Mouse (Mus musculus) embryonic facial prominence, embryonic 11.5 days (tissue): ENCODE measurements at regions not wholly inside any gene's neighbourhood (a gene's known extent, or its start where the extent isn't known, plus 50 kb on each side); places are given as distances from the start of the nearest gene placed in this dataset.

Experiments used
- ATAC-seq: fragments of 200-750 bp; cut with Nextera tagmentation; replicated peaks from 2 replicates; pipeline ENCODE4 v1.8.0; 2017; ENCODE audit warnings: low read depth; ENCODE audit not compliant: insufficient number of reproducible peaks, low FRiP score, low TSS enrichment
- DNase-seq: peaks from one replicate; pipeline ENCODE4 v3.0.0-alpha.2; 2015; ENCODE audit warnings: low spot score
- H3K27ac ChIP-seq: fragments of 300-500 bp; sonication (generic); replicated peaks from 2 replicates; pipeline ENCODE4 v1.5.1; 2014; ENCODE audit warnings: mild to moderate bottlenecking, low read depth, low read length, control low read depth
- H3K27me3 ChIP-seq: fragments of 300-500 bp; sonication (generic); 2 replicates; pipeline ENCODE4 v1.6.1; 2014; ENCODE audit warnings: mild to moderate bottlenecking, low read length, moderate library complexity, mixed read lengths; ENCODE audit not compliant: control insufficient read depth, insufficient read depth
- H3K36me3 ChIP-seq: fragments of 300-500 bp; sonication (generic); replicated peaks from 2 replicates; pipeline ENCODE4 v1.6.1; 2014; ENCODE audit warnings: low read depth, mild to moderate bottlenecking, low read length, moderate library complexity, mixed read lengths; ENCODE audit not compliant: control insufficient read depth, insufficient read depth
- H3K4me1 ChIP-seq: fragments of 300-500 bp; sonication (generic); 2 replicates; pipeline ENCODE4 v1.6.1; 2014; ENCODE audit warnings: low read length, mixed read lengths; ENCODE audit not compliant: control insufficient read depth, insufficient read depth
- H3K4me2 ChIP-seq: fragments of 300-500 bp; sonication (generic); 2 replicates; pipeline ENCODE4 v1.6.1; 2014; ENCODE audit warnings: low read depth, mild to moderate bottlenecking, control low read depth, low read length, moderate library complexity
- H3K4me3 ChIP-seq: fragments of 300-500 bp; sonication (generic); 2 replicates; pipeline ENCODE4 v1.5.1; 2014; ENCODE audit warnings: low read depth, low read length, control low read depth
- H3K9ac ChIP-seq: fragments of 300-500 bp; sonication (generic); replicated peaks from 2 replicates; pipeline ENCODE4 v1.6.1; 2014; ENCODE audit warnings: mild to moderate bottlenecking, control low read depth, low read length
- H3K9me3 ChIP-seq: fragments of 300-500 bp; sonication (generic); replicated peaks from 2 replicates; pipeline ENCODE4 v1.6.1; 2016; ENCODE audit warnings: mild to moderate bottlenecking, low read length, inconsistent platforms, mixed read lengths; ENCODE audit not compliant: control insufficient read depth
- WGBS: fragments of 180-500 bp; shearing (Covaris S2); extraction: QIAGEN DNeasy Blood & Tissue Kit; methylation state at CpG from one replicate; pipeline ENCODE4 v1.1.7; 2014; 5-methylcytosine and 5-hydroxymethylcytosine counted together

GRCm38 (mm10) chr14:110416422-110417136 is 338.4 kb downstream of the Slitrk6 start:
- H3K4me3 ChIP-seq, result no peak overlapping the region
- WGBS, result 83% methylated on average over 5 of the region's 5 CpGs

GRCm38 (mm10) chr14:110415447-110415846 is 339.5 kb downstream of the Slitrk6 start:
- no peak for ATAC-seq
- H3K4me2 ChIP-seq, result no peak overlapping the region
- H3K36me3 ChIP-seq, result no peaks in the 10 kb centered on the region

More at GRCm38 (mm10) chr14:110416422-110417136, 338.4 kb downstream of the Slitrk6 start:
- Histone ChIP-seq H3K27me3 (no peaks in the 10 kb centered on the region), H3K9me3 (no peaks in the 10 kb centered on the region), H3K4me1 (no peaks in the 10 kb centered on the region), H3K36me3 (no peaks in the 10 kb centered on the region), H3K9ac (no peak overlapping the region), H3K27ac (no peak overlapping the region), H3K4me2 (no peak overlapping the region)
- no peak for ATAC-seq
- DNase-seq, result no peak

GRCm38 (mm10) chr14:110394346-110394745 is 360.6 kb downstream of the Slitrk6 start:
- Histone ChIP-seq H3K27ac (no peak overlapping the region), H3K4me1 (no peaks in the 10 kb centered on the region), H3K27me3 (no peaks in the 10 kb centered on the region), H3K9me3 (no peaks in the 10 kb centered on the region), H3K36me3 (no peaks in the 10 kb centered on the region), H3K9ac (no peak overlapping the region), H3K4me3 (no peak overlapping the region), H3K4me2 (no peak overlapping the region)
- 40% methylated on average over 4 of the region's 4 CpGs for WGBS
- DNase-seq (peak; percentile 73), ATAC-seq (no peak)

More at GRCm38 (mm10) chr14:110415447-110415846, 339.5 kb downstream of the Slitrk6 start:
- Histone ChIP-seq H3K9ac (no peak overlapping the region), H3K27me3 (no peaks in the 10 kb centered on the region), H3K9me3 (no peaks in the 10 kb centered on the region), H3K27ac (no peak overlapping the region), H3K4me1 (no peaks in the 10 kb centered on the region), H3K4me3 (no peak overlapping the region)
- no peak for DNase-seq
- 91% methylated on average over 2 of the region's 2 CpGs for WGBS

GRCm38 (mm10) chr14:110378421-110378820 is 376.5 kb downstream of the Slitrk6 start:
- H3K27me3 ChIP-seq, result no peaks in the 10 kb centered on the region
- no peak for ATAC-seq
- no peak overlapping the region for H3K9ac ChIP-seq
- 89% methylated on average over 1 of the region's 1 CpGs for WGBS
- no peaks in the 10 kb centered on the region for H3K9me3 ChIP-seq
- DNase-seq, result no peak
- H3K4me2 ChIP-seq, result no peak overlapping the region
- no peak overlapping the region for H3K4me3 ChIP-seq
- H3K27ac ChIP-seq, result no peak overlapping the region
- H3K4me1 ChIP-seq, result no peaks in the 10 kb centered on the region
- no peaks in the 10 kb centered on the region for H3K36me3 ChIP-seq
